Mouse (Mus musculus): Measurements from ENCODE around the gene Gm10945.
A peak's percentile ranks its signal among the peaks of the same experiment; 100 is the strongest.

Gene Gm10945

GRCm38 (mm10) chr10:6761287-6761811 lies at the start of gene Gm10945:
Gm10945 (minus strand) TSS chr10:6761761.
- DNase-seq, result no peak

DNA sequence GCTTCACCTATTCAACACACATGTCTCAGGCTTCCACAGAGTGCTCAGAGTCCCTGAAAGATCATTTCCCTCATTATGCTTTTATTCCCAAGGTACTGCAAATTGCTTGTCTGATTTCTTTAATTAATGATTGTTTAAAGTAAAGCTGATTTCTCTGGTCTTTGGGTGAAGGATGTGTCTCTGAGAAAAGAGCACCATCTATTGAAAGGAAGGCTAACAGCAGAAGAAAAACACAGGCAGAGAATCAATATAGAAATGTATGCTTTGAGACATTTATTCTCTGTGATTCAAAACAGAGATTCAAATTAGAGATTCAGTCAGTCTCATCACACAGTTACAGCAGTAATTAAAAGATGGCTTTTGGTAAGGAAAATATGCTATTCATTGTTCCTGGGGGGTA lies 28.7 kb upstream of the Gm10945 start:
- no peak for DNase-seq

DNA sequence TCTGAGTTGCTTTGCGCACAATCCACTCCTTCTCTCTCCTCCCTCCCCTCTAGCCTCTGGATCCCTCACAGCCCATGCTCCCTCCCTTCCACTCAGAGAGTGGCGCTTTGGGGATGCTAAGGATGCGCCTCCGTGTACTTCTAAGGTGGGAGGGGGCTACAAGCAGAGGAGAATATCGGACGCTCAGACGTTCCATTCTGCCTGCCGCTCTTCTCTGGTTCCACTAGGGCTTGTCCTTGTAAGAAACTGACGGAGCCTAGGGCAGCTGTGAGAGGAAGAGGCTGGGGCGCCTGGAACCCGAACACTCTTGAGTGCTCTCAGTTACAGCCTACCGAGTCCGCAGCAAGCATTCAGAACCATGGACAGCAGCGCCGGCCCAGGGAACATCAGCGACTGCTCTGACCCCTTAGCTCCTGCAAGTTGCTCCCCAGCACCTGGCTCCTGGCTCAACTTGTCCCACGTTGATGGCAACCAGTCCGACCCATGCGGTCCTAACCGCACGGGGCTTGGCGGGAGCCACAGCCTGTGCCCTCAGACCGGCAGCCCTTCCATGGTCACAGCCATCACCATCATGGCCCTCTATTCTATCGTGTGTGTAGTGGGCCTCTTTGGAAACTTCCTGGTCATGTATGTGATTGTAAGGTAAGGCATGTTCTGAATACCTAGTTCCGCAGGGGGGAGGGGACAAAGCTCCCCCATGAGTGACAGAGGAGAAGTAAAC lies 27.1 kb upstream of the Gm10945 start:
- DNase-seq, result peak; percentile 6

DNA sequence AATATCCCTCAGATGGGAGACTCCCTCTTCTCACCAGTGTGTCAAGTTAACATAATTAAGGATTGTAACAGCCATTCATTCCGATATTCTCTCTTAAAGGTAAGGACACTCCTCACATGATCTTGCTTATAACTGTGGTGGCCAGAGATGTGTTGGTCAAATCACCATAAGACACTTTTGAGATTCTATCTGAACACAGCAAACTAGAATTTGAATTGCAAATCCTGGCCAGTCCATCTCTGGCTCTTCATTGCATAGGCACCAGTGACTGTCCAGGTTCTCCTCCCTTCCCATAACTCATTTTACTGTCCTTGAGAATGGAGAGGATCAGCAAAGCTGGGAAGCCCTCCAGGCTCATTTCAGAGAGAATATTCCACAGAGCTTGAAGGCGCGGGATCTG lies 3.4 kb downstream of the Gm10945 start, which contains the start of gene Oprm1:
Gene Oprm1 (plus strand): TSS at position 301 of the 400 bp plus-strand sequence.
- no peak for DNase-seq

DNA sequence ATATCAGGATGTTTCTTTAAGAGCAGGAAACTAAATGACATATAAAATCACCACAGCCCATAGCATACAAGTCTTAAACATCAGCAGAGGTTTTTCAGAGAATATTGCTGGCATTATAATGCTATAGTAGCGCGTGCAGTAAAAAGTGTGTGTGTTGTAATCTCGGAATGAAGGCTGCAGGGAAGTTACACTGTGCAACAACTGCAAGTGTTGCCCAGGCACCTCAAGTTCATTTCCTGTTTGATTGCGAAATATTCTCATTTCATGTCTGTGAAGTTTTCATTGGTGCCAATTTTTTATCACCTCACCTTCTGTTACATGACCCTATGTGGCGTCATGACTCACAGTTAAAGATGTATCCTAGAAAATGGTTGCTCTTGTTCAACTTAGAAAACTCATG lies 8.2 kb downstream of the Gm10945 start:
- no peak for DNase-seq

DNA sequence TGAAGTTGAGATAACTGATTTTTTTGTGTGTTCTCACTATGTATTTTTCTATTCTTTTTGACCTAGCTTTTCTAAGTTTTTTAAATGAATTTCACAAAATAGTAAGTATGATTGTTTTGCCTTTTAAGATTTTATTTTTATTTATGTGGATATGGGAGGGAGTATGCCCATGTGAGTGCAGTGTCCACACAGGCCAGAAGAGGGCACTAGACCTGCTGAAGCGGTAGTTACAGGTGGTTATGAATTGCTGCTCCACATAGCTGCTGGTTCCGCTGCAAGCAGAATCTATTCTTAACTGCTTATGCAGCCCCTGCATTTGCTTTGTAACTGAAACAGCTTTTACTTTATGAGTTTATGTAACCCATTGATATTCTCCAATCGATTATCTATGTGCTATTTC lies 33.1 kb downstream of the Gm10945 start:
- no peak for DNase-seq

GRCm38 (mm10) chr10:6723765-6724164 lies 37.8 kb downstream of the Gm10945 start:
- DNase-seq, result no peak

- no peak for DNase-seq
These were observed 44.2 kb downstream of the Gm10945 start for GRCm38 (mm10) chr10:6717181-6717948.

- DNase-seq, result no peak
These were observed 56.2 kb downstream of the Gm10945 start for GRCm38 (mm10) chr10:6705226-6705885.

DNA sequence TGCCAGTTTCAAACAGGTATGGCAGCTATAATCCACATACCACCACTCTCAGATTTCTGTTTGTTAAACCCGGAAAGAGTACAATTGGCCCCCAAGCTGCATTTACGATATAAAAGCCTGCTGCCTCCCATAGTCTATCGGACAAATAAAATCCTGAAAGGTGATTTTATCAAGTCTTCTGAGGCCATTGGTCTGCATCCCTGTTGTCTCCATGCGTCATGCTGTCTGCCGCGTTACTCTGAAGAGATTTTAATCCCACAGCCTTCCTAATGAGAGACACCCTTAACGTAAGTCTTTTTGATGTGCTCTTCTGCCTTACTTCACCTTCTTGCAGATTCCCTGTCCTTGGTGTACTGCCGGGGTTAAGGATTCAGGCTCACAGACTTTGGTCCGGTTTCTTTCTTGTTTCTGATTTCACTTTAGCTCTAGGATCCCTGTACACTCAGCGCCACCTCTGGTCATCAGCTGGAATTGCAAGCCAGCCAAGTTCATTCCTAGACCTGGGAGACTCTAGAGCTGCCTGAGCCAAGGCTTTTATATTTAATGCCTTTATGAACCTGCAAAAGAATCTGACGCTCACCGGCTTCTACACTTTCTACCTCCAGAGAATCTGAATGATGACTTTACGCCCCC lies 67.2 kb downstream of the Gm10945 start:
- peak; percentile 61 for DNase-seq
